Mouse (Mus musculus): ENCODE results near the gene Dhx33. TPM values are rescaled to one million over a fixed set of nuclear protein-coding genes. Genes with fewer than 3 reads are reported as not detected.
A peak's percentile ranks its signal among the peaks of the same experiment; 100 is the strongest.

Gene Dhx33
- 15.7 and 16.2 TPM in 2 replicates for polyA plus RNA-seq (2015; fragmentation: Nextera tagmentation; extraction: Ambion mirVana)

- Histone ChIP-seq H3K9ac (ENCODE audit: low read depth, low read length) (peak within 1 kb of the TSS; percentile 84), H3K27ac (ENCODE audit: low read length) (peak within 1 kb of the TSS; percentile 81), H3K4me3 (ENCODE audit: low read depth, low read length) (peak within 1 kb of the TSS; percentile 90), H3K27me3 (ENCODE audit: control insufficient read depth, insufficient read depth, low read depth, low read length) (no peaks in the 10 kb centered on the region), H3K36me3 (ENCODE audit: control insufficient read depth, insufficient read depth, low read length) (peaks cover 7% of the 10 kb centered on the region; the same call in 1 of the 2 replicates), H3K4me1 (ENCODE audit: control insufficient read depth, insufficient read depth, low read length) (peaks cover 18% of the 10 kb centered on the region), H3K4me2 (ENCODE audit: low read length) (peak within 1 kb of the TSS; percentile 99), H3K9me3 (replicated peaks; ENCODE audit: control insufficient read depth, low read length, poor library complexity, severe bottlenecking) (no peaks in the 10 kb centered on the region)
- peak; percentile 98 for ATAC-seq
- WGBS, result under 1% methylated on average over 35 of the region's 35 CpGs
Observed at GRCm38 (mm10) chr11:71004316-71004773, at the start of gene Dhx33. Gene Dhx33 (minus strand): TSS chr11:71004437.

- H3K4me2 ChIP-seq (ENCODE audit: low read length), result no peak overlapping the region
- H3K36me3 ChIP-seq (ENCODE audit: control insufficient read depth, insufficient read depth, low read length), result no peaks in the 10 kb centered on the region
- H3K9me3 ChIP-seq (replicated peaks; ENCODE audit: control insufficient read depth, low read length, poor library complexity, severe bottlenecking), result no peaks in the 10 kb centered on the region
- H3K4me1 ChIP-seq (ENCODE audit: control insufficient read depth, insufficient read depth, low read length), result no peaks in the 10 kb centered on the region
- no peak overlapping the region for H3K4me3 ChIP-seq (ENCODE audit: low read depth, low read length)
- no peak overlapping the region for H3K9ac ChIP-seq (ENCODE audit: low read depth, low read length)
- WGBS, result 0% methylated on average over 1 of the region's 1 CpGs
- no peaks in the 10 kb centered on the region for H3K27me3 ChIP-seq (ENCODE audit: control insufficient read depth, insufficient read depth, low read depth, low read length)
- ATAC-seq, result peak; percentile 42; the same call in 1 of the 2 replicates
- no peak overlapping the region for H3K27ac ChIP-seq (ENCODE audit: low read length)
Observed at GRCm38 (mm10) chr11:71052554-71052953, 48.3 kb upstream of the Dhx33 start.

- H3K27ac ChIP-seq (ENCODE audit: low read length), result no peak overlapping the region
- H3K36me3 ChIP-seq (ENCODE audit: control insufficient read depth, insufficient read depth, low read length), result no peaks in the 10 kb centered on the region
- H3K4me2 ChIP-seq (ENCODE audit: low read length), result no peak overlapping the region
- no peak for ATAC-seq
- no peak overlapping the region for H3K9ac ChIP-seq (ENCODE audit: low read depth, low read length)
- H3K27me3 ChIP-seq (ENCODE audit: control insufficient read depth, insufficient read depth, low read depth, low read length), result no peaks in the 10 kb centered on the region
- H3K4me1 ChIP-seq (ENCODE audit: control insufficient read depth, insufficient read depth, low read length), result no peaks in the 10 kb centered on the region
- H3K4me3 ChIP-seq (ENCODE audit: low read depth, low read length), result no peak overlapping the region
- no peaks in the 10 kb centered on the region for H3K9me3 ChIP-seq (replicated peaks; ENCODE audit: control insufficient read depth, low read length, poor library complexity, severe bottlenecking)
- WGBS, result 96% methylated on average over 5 of the region's 5 CpGs
Observed at GRCm38 (mm10) chr11:71039526-71040298, 35.5 kb upstream of the Dhx33 start.

GRCm38 (mm10) chr11:71033163-71033761 lies 29.0 kb upstream of the Dhx33 start, which contains the start of gene 6330403K07Rik:
Gene 6330403K07Rik (minus strand): TSS chr11:71033513.
- H3K27me3 ChIP-seq (ENCODE audit: control insufficient read depth, insufficient read depth, low read depth, low read length), result no peaks in the 10 kb centered on the region
- H3K36me3 ChIP-seq (ENCODE audit: control insufficient read depth, insufficient read depth, low read length), result no peaks in the 10 kb centered on the region
- H3K4me2 ChIP-seq (ENCODE audit: low read length), result peak within 1 kb of the TSS; percentile 79
- peak within 1 kb of the TSS; percentile 98 for H3K27ac ChIP-seq (ENCODE audit: low read length)
- WGBS, result under 1% methylated on average over 28 of the region's 31 CpGs
- no peaks in the 10 kb centered on the region for H3K9me3 ChIP-seq (replicated peaks; ENCODE audit: control insufficient read depth, low read length, poor library complexity, severe bottlenecking)
- peak within 1 kb of the TSS; percentile 70 for H3K4me3 ChIP-seq (ENCODE audit: low read depth, low read length)
- H3K4me1 ChIP-seq (ENCODE audit: control insufficient read depth, insufficient read depth, low read length), result peaks cover 24% of the 10 kb centered on the region
- ATAC-seq, result peak; percentile 97
- H3K9ac ChIP-seq (ENCODE audit: low read depth, low read length), result peak within 1 kb of the TSS; percentile 95

GRCm38 (mm10) chr11:71032491-71033162 lies 28.4 kb upstream of the Dhx33 start:
- Histone ChIP-seq H3K4me1 (ENCODE audit: control insufficient read depth, insufficient read depth, low read length) (peaks cover 24% of the 10 kb centered on the region), H3K9me3 (replicated peaks; ENCODE audit: control insufficient read depth, low read length, poor library complexity, severe bottlenecking) (no peaks in the 10 kb centered on the region), H3K36me3 (ENCODE audit: control insufficient read depth, insufficient read depth, low read length) (no peaks in the 10 kb centered on the region), H3K9ac (ENCODE audit: low read depth, low read length) (peak overlapping the region; percentile 95), H3K4me3 (ENCODE audit: low read depth, low read length) (peak overlapping the region; percentile 70), H3K27ac (ENCODE audit: low read length) (peak overlapping the region; percentile 98), H3K27me3 (ENCODE audit: control insufficient read depth, insufficient read depth, low read depth, low read length) (no peaks in the 10 kb centered on the region), H3K4me2 (ENCODE audit: low read length) (peak overlapping the region; percentile 79)
- 1% methylated on average over 26 of the region's 26 CpGs for WGBS
- peak; percentile 64 for ATAC-seq

GRCm38 (mm10) chr11:71032070-71032469 lies 27.8 kb upstream of the Dhx33 start:
- Histone ChIP-seq H3K9me3 (replicated peaks; ENCODE audit: control insufficient read depth, low read length, poor library complexity, severe bottlenecking) (no peaks in the 10 kb centered on the region), H3K4me3 (ENCODE audit: low read depth, low read length) (peak overlapping the region; percentile 70), H3K27me3 (ENCODE audit: control insufficient read depth, insufficient read depth, low read depth, low read length) (no peaks in the 10 kb centered on the region), H3K4me1 (ENCODE audit: control insufficient read depth, insufficient read depth, low read length) (peaks cover 24% of the 10 kb centered on the region), H3K27ac (ENCODE audit: low read length) (peak overlapping the region; percentile 98), H3K4me2 (ENCODE audit: low read length) (peak overlapping the region; percentile 79), H3K9ac (ENCODE audit: low read depth, low read length) (peak overlapping the region; percentile 95), H3K36me3 (ENCODE audit: control insufficient read depth, insufficient read depth, low read length) (peaks cover 2% of the 10 kb centered on the region; the same call in 1 of the 2 replicates)
- 47% methylated on average over 7 of the region's 7 CpGs for WGBS
- no peak for ATAC-seq

GRCm38 (mm10) chr11:71029403-71030118 lies 25.3 kb upstream of the Dhx33 start:
- Histone ChIP-seq H3K27ac (ENCODE audit: low read length) (no peak overlapping the region), H3K27me3 (ENCODE audit: control insufficient read depth, insufficient read depth, low read depth, low read length) (no peaks in the 10 kb centered on the region), H3K9me3 (replicated peaks; ENCODE audit: control insufficient read depth, low read length, poor library complexity, severe bottlenecking) (no peaks in the 10 kb centered on the region), H3K9ac (ENCODE audit: low read depth, low read length) (no peak overlapping the region), H3K4me1 (ENCODE audit: control insufficient read depth, insufficient read depth, low read length) (peaks cover 24% of the 10 kb centered on the region), H3K4me3 (ENCODE audit: low read depth, low read length) (no peak overlapping the region), H3K36me3 (ENCODE audit: control insufficient read depth, insufficient read depth, low read length) (peaks cover 13% of the 10 kb centered on the region), H3K4me2 (ENCODE audit: low read length) (no peak overlapping the region)
- 75% methylated on average over 3 of the region's 3 CpGs for WGBS
- ATAC-seq, result no peak

GRCm38 (mm10) chr11:71028280-71028679 lies 24.0 kb upstream of the Dhx33 start:
- H3K4me1 ChIP-seq (ENCODE audit: control insufficient read depth, insufficient read depth, low read length), result peaks cover 17% of the 10 kb centered on the region
- peaks cover 13% of the 10 kb centered on the region for H3K36me3 ChIP-seq (ENCODE audit: control insufficient read depth, insufficient read depth, low read length)
- H3K4me3 ChIP-seq (ENCODE audit: low read depth, low read length), result no peak overlapping the region
- H3K27ac ChIP-seq (ENCODE audit: low read length), result no peak overlapping the region
- 81% methylated on average over 3 of the region's 3 CpGs for WGBS
- no peak overlapping the region for H3K9ac ChIP-seq (ENCODE audit: low read depth, low read length)
- no peak for ATAC-seq
- H3K27me3 ChIP-seq (ENCODE audit: control insufficient read depth, insufficient read depth, low read depth, low read length), result no peaks in the 10 kb centered on the region
- H3K9me3 ChIP-seq (replicated peaks; ENCODE audit: control insufficient read depth, low read length, poor library complexity, severe bottlenecking), result no peaks in the 10 kb centered on the region
- no peak overlapping the region for H3K4me2 ChIP-seq (ENCODE audit: low read length)
